ENCODE assay signal across 8 mouse cellular contexts in genomic region chr11:107102465-107103223, GRCm38 (mm10). TPM values are rescaled to one million over a fixed set of nuclear protein-coding genes. Genes with fewer than 3 reads are reported as not detected.
A peak's percentile ranks its signal among the peaks of the same experiment; 100 is the strongest.
DNase-seq lines count a peak whose midpoint lies in the region; ATAC-seq and TF ChIP-seq lines count a peak whose summit lies in the region.
"Had no signal": no experiment of that assay in that cellular context is flagged by ENCODE, and none has a peak within 500 bp of the region (broad histone marks: within the 10 kb centered on the region; RNA-seq: fewer than 3 reads in every experiment).

No protein-coding gene starts in this region.

- H3K9me3 ChIP-seq in heart, postnatal 0 days (replicated peaks; ENCODE audit: control insufficient read depth, low read length), result no peaks in the 10 kb centered on the region
- H3K9me3 ChIP-seq in megakaryocyte, embryonic 14.5 days, result no peaks in the 10 kb centered on the region
- H3K9me3 ChIP-seq: hindbrain, embryonic 15.5 days had no signal

- H3K4me1 ChIP-seq in heart, postnatal 0 days (ENCODE audit: control insufficient read depth, insufficient read depth), result peaks cover 32% of the 10 kb centered on the region
- peaks cover 54% of the 10 kb centered on the region for H3K4me1 ChIP-seq in megakaryocyte, embryonic 14.5 days
- peaks cover 36% of the 10 kb centered on the region for H3K4me1 ChIP-seq in thymus, adult 2 months (replicated peaks; ENCODE audit: control insufficient read depth, insufficient read depth, low read length)

- peak; percentile 22; the same call in 1 of the 2 replicates for ATAC-seq in heart, postnatal 0 days (ENCODE audit: insufficient read depth, low read depth)

- H3K4me3 ChIP-seq in left cerebral cortex, adult 2 months, result no peak overlapping the region
- no peak overlapping the region for H3K4me3 ChIP-seq in heart, postnatal 0 days (ENCODE audit: low read depth, low read length)
- H3K4me3 ChIP-seq in megakaryocyte, embryonic 14.5 days (replicated peaks), result peak overlapping the region; percentile 72
- no peak overlapping the region for H3K4me3 ChIP-seq in thymus, adult 2 months (ENCODE audit: control insufficient read depth, insufficient read depth, low read length)
- H3K4me3 ChIP-seq: hindbrain, embryonic 15.5 days had no signal

- no peak for TF ChIP-seq EP300 in heart, postnatal 0 days (IDR thresholded peaks at IDR 0.05; ENCODE audit: low read depth)

- no peak overlapping the region for H3K4me2 ChIP-seq in heart, postnatal 0 days (ENCODE audit: low read depth, low read length)
- H3K4me2 ChIP-seq: hindbrain, embryonic 15.5 days had no signal

- H3K9ac ChIP-seq in heart, postnatal 0 days (replicated peaks; ENCODE audit: low read depth, low read length), result no peak overlapping the region
- H3K9ac ChIP-seq: hindbrain, embryonic 15.5 days had no signal

- peaks cover 21% of the 10 kb centered on the region for H3K36me3 ChIP-seq in heart, postnatal 0 days (replicated peaks; ENCODE audit: control insufficient read depth, insufficient read depth, low read length)
- peaks cover 77% of the 10 kb centered on the region for H3K36me3 ChIP-seq in megakaryocyte, embryonic 14.5 days (replicated peaks; ENCODE audit: low read length)
- peaks cover 18% of the 10 kb centered on the region for H3K36me3 ChIP-seq in thymus, adult 2 months (ENCODE audit: control insufficient read depth, insufficient read depth, low read length)

- WGBS in heart, postnatal 0 days, result 33% methylated on average over 11 of the region's 11 CpGs
- 26% methylated on average over 11 of the region's 11 CpGs for WGBS in thymus, adult 2 months

- no peak for TF ChIP-seq CTCF in left cerebral cortex, adult 2 months (IDR thresholded peaks at IDR 0.05)
- TF ChIP-seq CTCF in heart, postnatal 0 days (IDR thresholded peaks at IDR 0.05; ENCODE audit: low read depth), result no peak
- no peak for TF ChIP-seq CTCF in thymus, adult 2 months (IDR thresholded peaks at IDR 0.05; ENCODE audit: borderline replicate concordance, control insufficient read depth, extremely low read depth, insufficient read depth, low read length, poor library complexity)

- no peak for TF ChIP-seq POLR2A in thymus, adult 2 months (IDR thresholded peaks at IDR 0.05; ENCODE audit: control insufficient read depth, extremely low read depth, insufficient read depth, low read length, poor library complexity)

- intact Hi-C loops in left cerebral cortex, adult 2 months (cut with DNase I), result no loop called here

- peak; percentile 31 to 34 for DNase-seq in left cerebral cortex, adult 2 months (ENCODE audit: extremely low spot score in 1 of 2, low spot score in 2 of 2)
- no peak for DNase-seq in left cerebral cortex, adult 11 months (ENCODE audit: low spot score)
- no peak for DNase-seq in heart, postnatal 0 days (ENCODE audit: low spot score)
- peak; percentile 59 for DNase-seq in thymus, adult 2 months
- no peak for DNase-seq in urinary bladder, adult 18-20 months (ENCODE audit: low spot score in 2 of 2)
- DNase-seq in cerebellum, postnatal 4 days (ENCODE audit: low spot score in 2 of 2), result no peak

- H3K27me3 ChIP-seq in heart, postnatal 0 days (ENCODE audit: control insufficient read depth, insufficient read depth, low read length), result no peaks in the 10 kb centered on the region
- H3K27me3 ChIP-seq in megakaryocyte, embryonic 14.5 days (replicated peaks), result no peaks in the 10 kb centered on the region
- no peaks in the 10 kb centered on the region for H3K27me3 ChIP-seq in thymus, adult 2 months (ENCODE audit: control insufficient read depth, insufficient read depth, low read length)
- H3K27me3 ChIP-seq: hindbrain, embryonic 15.5 days had no signal

- no peak overlapping the region for H3K27ac ChIP-seq in left cerebral cortex, adult 2 months
- H3K27ac ChIP-seq in heart, postnatal 0 days (ENCODE audit: low read depth), result peak overlapping the region; percentile 73
- peak overlapping the region; percentile 87 for H3K27ac ChIP-seq in thymus, adult 2 months (ENCODE audit: control insufficient read depth, insufficient read depth, low read length)
- H3K27ac ChIP-seq: hindbrain, embryonic 15.5 days had no signal

RNA-seq across cellular contexts. Expression of gene Bptf, which starts 29.3 kb away (rescaled TPM):
- 10 to 100 TPM; 67.3 to 68.2 TPM for total RNA-seq in left cerebral cortex, adult 2 months (2021)
- 13.7 and 25.8 TPM in 2 replicates for total RNA-seq in heart, postnatal 0 days (2014; rRNA removed; ENCODE audit: low replicate concordance)
- polyA plus RNA-seq in heart, postnatal 0 days (2015; fragmentation: Nextera tagmentation; extraction: Ambion mirVana), result 11.7 and 11.8 TPM in 2 replicates
- polyA plus RNA-seq in megakaryocyte, embryonic 14.5 days (2012; ENCODE audit: insufficient read depth, low replicate concordance), result 106 and 348 TPM in 2 replicates
- polyA plus RNA-seq in thymus, adult 2 months (2012; rRNA removed), result 58.4 and 66.1 TPM in 2 replicates

Comparison
In these comparisons a context has a peak if more than half of its experiments do, and no peak if none do; other contexts are left out.
1. DNase-seq: peak in left cerebral cortex, adult 2 months (2 of 2) and thymus, adult 2 months (single experiment); none in left cerebral cortex, adult 11 months (single experiment), heart, postnatal 0 days (single experiment), urinary bladder, adult 18-20 months (0 of 2) and cerebellum, postnatal 4 days (0 of 2).